Mouse (Mus musculus) midbrain, embryonic 11.5 days (tissue): ENCODE measurements at regions not wholly inside any gene's neighbourhood (a gene's known extent, or its start where the extent isn't known, plus 50 kb on each side); places are given as distances from the start of the nearest gene placed in this dataset.

Experiments used
- ATAC-seq: fragments of 200-750 bp; cut with Nextera tagmentation; 2 replicates; pipeline ENCODE4 v1.8.0; 2017; ENCODE audit warnings: moderate TSS enrichment, moderate library complexity; ENCODE audit not compliant: low FRiP score
- DNase-seq: peaks from one replicate; pipeline ENCODE4 v3.0.0; 2015; ENCODE audit warnings: low spot score; ENCODE audit errors: missing footprints
- H3K27ac ChIP-seq: fragments of 300-500 bp; sonication (generic); 2 replicates; pipeline ENCODE4 v1.5.1; 2014; ENCODE audit warnings: low read depth, low read length
- H3K27me3 ChIP-seq: fragments of 300-500 bp; sonication (generic); 2 replicates; pipeline ENCODE4 v1.6.1; 2014; ENCODE audit warnings: mild to moderate bottlenecking, low read length, moderate library complexity, mixed read lengths; ENCODE audit not compliant: control insufficient read depth, insufficient read depth
- H3K36me3 ChIP-seq: fragments of 300-500 bp; sonication (generic); 2 replicates; pipeline ENCODE4 v1.6.1; 2014; ENCODE audit warnings: mild to moderate bottlenecking, low read length, moderate library complexity, mixed read lengths; ENCODE audit not compliant: control insufficient read depth, insufficient read depth
- H3K4me1 ChIP-seq: fragments of 300-500 bp; sonication (generic); 2 replicates; pipeline ENCODE4 v1.6.1; 2014; ENCODE audit warnings: low read length; ENCODE audit not compliant: control insufficient read depth, insufficient read depth
- H3K4me2 ChIP-seq: fragments of 300-500 bp; sonication (generic); 2 replicates; pipeline ENCODE4 v1.6.1; 2014; ENCODE audit warnings: mild to moderate bottlenecking, moderate library complexity
- H3K4me3 ChIP-seq: fragments of 300-500 bp; sonication (generic); 2 replicates; pipeline ENCODE4 v1.5.1; 2014; ENCODE audit warnings: low read depth, low read length
- H3K9ac ChIP-seq: fragments of 300-500 bp; sonication (generic); 2 replicates; pipeline ENCODE4 v1.6.1; 2014; ENCODE audit warnings: low read length
- H3K9me3 ChIP-seq: fragments of 300-500 bp; sonication (generic); 2 replicates; pipeline ENCODE4 v1.6.1; 2016; ENCODE audit warnings: low read length; ENCODE audit not compliant: control insufficient read depth
- WGBS: fragments of 180-500 bp; shearing (Covaris S2); extraction: QIAGEN DNeasy Blood & Tissue Kit; methylation state at CpG from one replicate; pipeline ENCODE4 v1.1.7; 2014; 5-methylcytosine and 5-hydroxymethylcytosine counted together

DNA sequence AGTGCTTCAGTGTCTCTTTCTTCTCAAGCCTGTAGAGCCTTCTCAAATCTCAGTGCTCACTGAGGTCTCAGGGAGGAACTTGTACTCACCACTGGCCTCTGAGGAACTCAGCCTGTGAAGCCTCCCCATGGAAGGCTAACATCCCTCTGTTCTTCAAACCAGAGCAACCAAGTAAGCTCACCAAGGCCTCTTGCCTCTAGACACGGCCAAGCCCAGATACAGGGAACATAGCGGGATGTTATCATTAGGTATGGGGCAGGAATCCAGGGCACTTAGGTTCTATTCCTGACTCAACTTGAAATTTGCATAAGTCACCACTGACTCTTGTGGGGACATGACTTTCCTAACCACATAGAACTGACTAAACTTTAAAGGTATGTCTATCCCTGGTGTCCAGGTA is 141.0 kb downstream of the Adamts15 start:
- DNase-seq (no peak), ATAC-seq (no peak)
- H3K27ac ChIP-seq: no peak overlapping the region
- H3K4me2 ChIP-seq: no peak overlapping the region
- H3K4me1 ChIP-seq: no peaks in the 10 kb centered on the region
- no peak overlapping the region for H3K4me3 ChIP-seq
- H3K27me3 ChIP-seq: no peaks in the 10 kb centered on the region
- no peak overlapping the region for H3K9ac ChIP-seq
- H3K36me3 ChIP-seq: no peaks in the 10 kb centered on the region
- no peaks in the 10 kb centered on the region for H3K9me3 ChIP-seq
- 88% methylated on average over 2 of the region's 2 CpGs for WGBS

- H3K4me1 ChIP-seq: no peaks in the 10 kb centered on the region
- no peak overlapping the region for H3K27ac ChIP-seq
- no peaks in the 10 kb centered on the region for H3K36me3 ChIP-seq
- no peak for ATAC-seq
- no peak overlapping the region for H3K4me3 ChIP-seq
- H3K4me2 ChIP-seq: no peak overlapping the region
- peak; percentile 74 for DNase-seq
- 85% methylated on average over 2 of the region's 2 CpGs for WGBS
- no peak overlapping the region for H3K9ac ChIP-seq
- no peaks in the 10 kb centered on the region for H3K27me3 ChIP-seq
- H3K9me3 ChIP-seq: no peaks in the 10 kb centered on the region
These were observed 144.4 kb downstream of the Adamts15 start for GRCm38 (mm10) chr9:30777816-30778215.

DNA sequence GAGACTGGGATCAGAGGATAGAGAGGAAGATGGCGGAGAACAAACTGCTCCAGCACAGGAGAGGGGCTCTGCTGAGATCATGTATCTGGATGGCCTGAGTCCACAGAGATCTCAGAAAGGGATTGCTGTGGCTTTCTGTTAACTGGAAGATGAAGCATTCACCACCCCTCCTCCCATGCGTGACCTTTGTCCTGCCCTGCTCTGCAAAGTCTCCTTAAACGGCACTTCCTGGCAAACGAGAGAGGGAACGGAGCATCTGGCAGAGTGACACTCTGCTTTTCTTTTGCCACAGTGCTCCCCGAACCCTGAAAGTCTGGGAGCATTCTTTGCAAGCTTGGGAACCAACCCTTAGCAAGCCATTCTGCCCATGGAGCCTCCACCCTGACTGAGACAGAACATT is 147.1 kb downstream of the Adamts15 start:
- Histone ChIP-seq H3K27ac (no peak overlapping the region), H3K4me2 (no peak overlapping the region), H3K27me3 (no peaks in the 10 kb centered on the region), H3K9ac (no peak overlapping the region), H3K4me3 (no peak overlapping the region), H3K36me3 (no peaks in the 10 kb centered on the region), H3K4me1 (no peaks in the 10 kb centered on the region), H3K9me3 (no peaks in the 10 kb centered on the region)
- ATAC-seq: no peak
- WGBS: 61% methylated on average over 6 of the region's 6 CpGs
- no peak for DNase-seq

DNA sequence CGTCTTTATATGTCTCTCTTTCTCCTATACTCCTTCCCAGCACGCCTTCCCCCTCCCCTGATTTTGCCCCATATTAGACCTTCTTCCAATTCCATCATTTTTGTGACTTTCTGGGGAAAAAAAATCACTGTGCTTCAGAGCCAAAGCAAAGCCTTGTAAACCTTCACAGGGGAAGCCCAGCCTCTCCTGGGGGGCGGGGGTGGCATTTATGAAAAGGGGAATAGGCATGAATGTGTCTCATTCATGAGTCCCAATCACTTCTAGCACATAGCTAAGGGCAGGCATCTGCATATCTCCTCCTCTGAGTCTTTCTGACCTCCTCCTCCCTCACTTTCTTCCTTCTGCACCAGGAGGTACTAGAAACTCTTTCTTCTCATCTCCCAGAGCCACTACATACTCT is 149.8 kb downstream of the Adamts15 start:
- no peak for ATAC-seq
- no peak for DNase-seq
- Histone ChIP-seq H3K4me2 (no peak overlapping the region), H3K4me3 (no peak overlapping the region), H3K4me1 (no peaks in the 10 kb centered on the region), H3K9ac (no peak overlapping the region), H3K27ac (no peak overlapping the region), H3K27me3 (no peaks in the 10 kb centered on the region), H3K36me3 (no peaks in the 10 kb centered on the region), H3K9me3 (no peaks in the 10 kb centered on the region)
- WGBS: 74% methylated on average over 3 of the region's 3 CpGs

- Histone ChIP-seq H3K9me3 (no peaks in the 10 kb centered on the region), H3K4me2 (no peak overlapping the region)
- 79% methylated on average over 8 of the region's 8 CpGs for WGBS
These were observed 151.6 kb downstream of the Adamts15 start for GRCm38 (mm10) chr9:30770436-30771173.

GRCm38 (mm10) chr9:30769435-30769729 is 152.9 kb downstream of the Adamts15 start:
- Histone ChIP-seq H3K27me3 (no peaks in the 10 kb centered on the region), H3K4me2 (no peak overlapping the region), H3K9ac (no peak overlapping the region), H3K4me1 (no peaks in the 10 kb centered on the region), H3K9me3 (no peaks in the 10 kb centered on the region), H3K27ac (no peak overlapping the region), H3K4me3 (no peak overlapping the region), H3K36me3 (no peaks in the 10 kb centered on the region)
- WGBS: 89% methylated on average over 4 of the region's 4 CpGs
- DNase-seq: no peak
- ATAC-seq: no peak

More at GRCm38 (mm10) chr9:30770436-30771173, 151.6 kb downstream of the Adamts15 start:
- H3K36me3 ChIP-seq: no peaks in the 10 kb centered on the region
- ATAC-seq: no peak
- H3K9ac ChIP-seq: no peak overlapping the region
- no peak for DNase-seq
- no peak overlapping the region for H3K4me3 ChIP-seq
- no peaks in the 10 kb centered on the region for H3K4me1 ChIP-seq
- H3K27me3 ChIP-seq: no peaks in the 10 kb centered on the region
- H3K27ac ChIP-seq: no peak overlapping the region

GRCm38 (mm10) chr9:30768665-30769434 is 153.4 kb downstream of the Adamts15 start:
- Histone ChIP-seq H3K27ac (no peak overlapping the region), H3K4me1 (no peaks in the 10 kb centered on the region), H3K4me3 (no peak overlapping the region), H3K9ac (no peak overlapping the region), H3K9me3 (no peaks in the 10 kb centered on the region), H3K4me2 (no peak overlapping the region), H3K27me3 (no peaks in the 10 kb centered on the region), H3K36me3 (no peaks in the 10 kb centered on the region)
- ATAC-seq (no peak), DNase-seq (no peak)
- WGBS: 90% methylated on average over 7 of the region's 7 CpGs

DNA sequence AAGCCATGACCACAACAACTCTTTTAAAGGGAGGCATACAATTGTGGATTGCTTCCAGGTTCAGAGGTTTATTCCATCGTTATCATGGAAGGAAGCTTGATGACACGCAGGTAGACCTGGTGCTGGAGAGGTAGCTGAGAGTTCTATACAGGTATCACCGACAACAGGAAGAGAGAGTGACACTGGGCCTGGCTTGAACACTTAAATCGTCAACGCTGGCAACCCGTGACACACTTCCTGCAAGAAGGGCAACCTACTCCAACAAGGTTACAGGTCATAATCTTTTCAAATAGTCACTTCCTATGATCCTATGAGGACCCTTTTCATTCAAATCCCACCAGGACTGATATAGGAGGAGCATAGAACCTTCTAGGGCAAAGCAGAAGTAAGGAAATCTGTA is 155.6 kb downstream of the Adamts15 start:
- ATAC-seq (no peak), DNase-seq (peak; percentile 65)
- WGBS: 92% methylated on average over 6 of the region's 6 CpGs
- H3K27me3 ChIP-seq: no peaks in the 10 kb centered on the region
- H3K36me3 ChIP-seq: no peaks in the 10 kb centered on the region
- no peaks in the 10 kb centered on the region for H3K4me1 ChIP-seq
- no peak overlapping the region for H3K9ac ChIP-seq
- H3K4me2 ChIP-seq: no peak overlapping the region
- H3K27ac ChIP-seq: no peak overlapping the region
- no peaks in the 10 kb centered on the region; the same call in 1 of the 2 replicates for H3K9me3 ChIP-seq
- no peak overlapping the region for H3K4me3 ChIP-seq

DNA sequence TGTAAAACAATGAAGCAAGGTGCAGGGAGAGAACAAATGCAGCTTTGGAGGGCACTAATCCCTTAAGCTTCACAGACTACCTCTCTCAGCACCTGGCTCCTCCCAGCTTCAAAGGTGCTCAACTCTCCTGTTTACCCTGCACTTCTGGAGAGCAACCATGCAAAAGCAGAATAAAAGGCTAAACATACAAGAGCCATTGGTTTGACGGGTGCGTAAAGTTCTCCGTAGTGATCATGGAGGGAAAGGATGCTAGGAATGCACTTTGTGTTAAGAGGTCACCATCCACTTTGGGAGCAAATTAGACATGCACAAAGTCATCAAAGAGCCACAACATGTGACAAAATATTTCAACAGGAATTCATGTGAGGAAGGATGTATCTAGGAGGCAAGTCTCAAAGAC is 156.1 kb downstream of the Adamts15 start:
- Histone ChIP-seq H3K4me2 (no peak overlapping the region), H3K36me3 (no peaks in the 10 kb centered on the region), H3K4me3 (no peak overlapping the region), H3K27ac (no peak overlapping the region), H3K9me3 (no peaks in the 10 kb centered on the region; the same call in 1 of the 2 replicates), H3K27me3 (no peaks in the 10 kb centered on the region), H3K9ac (no peak overlapping the region), H3K4me1 (no peaks in the 10 kb centered on the region)
- DNase-seq: no peak
- WGBS: 61% methylated on average over 3 of the region's 3 CpGs
- ATAC-seq: no peak
